Mouse (Mus musculus): ENCODE results near the gene Echdc1.

GRCm38 (mm10) chr10:29354183-29354582 is 41.2 kb downstream of the Echdc1 start:
- TF ChIP-seq MAX (IDR thresholded peaks at IDR 0.05; ENCODE audit: low read length) = no peak
- TF ChIP-seq GABPA (IDR thresholded peaks at IDR 0.05; ENCODE audit: insufficient replicate concordance, low read depth, low read length) = no peak

Data from CH12.LX (cell line).